Mouse (Mus musculus) heart, embryonic 16.5 days (tissue): ENCODE data around the gene Rsbn1. TPM values are rescaled to one million over a fixed set of nuclear protein-coding genes. Genes with fewer than 3 reads are reported as not detected.

Source experiments
- ATAC-seq: fragments of 200-750 bp; cut with Nextera tagmentation; replicated peaks from 2 replicates; pipeline ENCODE4 v1.8.0; 2017; ENCODE audit warnings: moderate number of reproducible peaks; ENCODE audit not compliant: insufficient read depth, low FRiP score; ENCODE audit errors: extremely low read depth
- H3K27ac ChIP-seq: fragments of 300-500 bp; sonication (generic); 2 replicates; pipeline ENCODE4 v1.5.1; 2014; ENCODE audit warnings: mild to moderate bottlenecking, low read length, control low read depth, moderate library complexity
- H3K27me3 ChIP-seq: fragments of 300-500 bp; sonication (generic); 2 replicates; pipeline ENCODE4 v1.6.1; 2014; ENCODE audit warnings: low read length, mixed read lengths; ENCODE audit not compliant: control insufficient read depth, insufficient read depth
- H3K36me3 ChIP-seq: fragments of 300-500 bp; sonication (generic); 2 replicates; pipeline ENCODE4 v1.6.1; 2014; ENCODE audit not compliant: control insufficient read depth, insufficient read depth
- H3K4me1 ChIP-seq: fragments of 300-500 bp; sonication (generic); 2 replicates; pipeline ENCODE4 v1.6.1; 2014; ENCODE audit warnings: low read length, mixed read lengths; ENCODE audit not compliant: control insufficient read depth, insufficient read depth
- H3K4me2 ChIP-seq: fragments of 300-500 bp; sonication (generic); 2 replicates; pipeline ENCODE4 v1.6.1; 2014; ENCODE audit warnings: low read depth, mild to moderate bottlenecking, control low read depth, low read length
- H3K4me3 ChIP-seq: fragments of 300-500 bp; sonication (generic); 2 replicates; pipeline ENCODE4 v1.5.1; 2014; ENCODE audit warnings: mild to moderate bottlenecking, control low read depth, low read length
- H3K9ac ChIP-seq: fragments of 300-500 bp; sonication (generic); 2 replicates; pipeline ENCODE4 v1.6.1; 2014; ENCODE audit warnings: low read length, control low read depth
- H3K9me3 ChIP-seq: fragments of 300-500 bp; sonication (generic); replicated peaks from 2 replicates; pipeline ENCODE4 v1.6.1; 2016; ENCODE audit warnings: low read length; ENCODE audit not compliant: control insufficient read depth
- WGBS: fragments of 180-500 bp; shearing (Covaris S2); extraction: QIAGEN DNeasy Blood & Tissue Kit; methylation state at CpG from one replicate; pipeline ENCODE4 v1.1.7; 2014; 5-methylcytosine and 5-hydroxymethylcytosine counted together
- polyA plus RNA-seq: library from polyadenylated mRNA; unstranded; fragments of >200 nt; fragmentation: Nextera tagmentation; extraction: Ambion mirVana; gene quantifications from 2 replicates; pipeline ENCODE4 v1.2.1, GENCODE M21; 2015

Gene Rsbn1
- polyA plus RNA-seq, 1 experiment from 2014 or later = 5.8 TPM

GRCm38 (mm10) chr3:104007479-104007878 is 93.6 kb downstream of the Rsbn1 start:
- ATAC-seq = no peak; the same call in 1 of the 2 replicates
- H3K36me3 ChIP-seq = peaks cover 32% of the 10 kb centered on the region
- 50% methylated on average over 8 of the region's 8 CpGs for WGBS

GRCm38 (mm10) chr3:104009924-104010662 is 96.2 kb downstream of the Rsbn1 start:
- ATAC-seq = no peak
- H3K27me3 ChIP-seq = no peaks in the 10 kb centered on the region
- no peak overlapping the region for H3K9ac ChIP-seq
- H3K27ac ChIP-seq = no peak overlapping the region
- H3K36me3 ChIP-seq = peaks cover 32% of the 10 kb centered on the region
- 85% methylated on average over 5 of the region's 5 CpGs for WGBS
- no peak overlapping the region for H3K4me3 ChIP-seq
- no peaks in the 10 kb centered on the region for H3K4me1 ChIP-seq
- H3K9me3 ChIP-seq = no peaks in the 10 kb centered on the region
- no peak overlapping the region for H3K4me2 ChIP-seq

More at GRCm38 (mm10) chr3:104007479-104007878, 93.6 kb downstream of the Rsbn1 start:
- no peaks in the 10 kb centered on the region for H3K4me1 ChIP-seq
- no peak overlapping the region for H3K9ac ChIP-seq
- no peak overlapping the region for H3K4me3 ChIP-seq
- H3K27ac ChIP-seq = no peak overlapping the region
- no peak overlapping the region for H3K4me2 ChIP-seq
- H3K9me3 ChIP-seq = no peaks in the 10 kb centered on the region
- H3K27me3 ChIP-seq = no peaks in the 10 kb centered on the region

GRCm38 (mm10) chr3:104011972-104012371 is 98.1 kb downstream of the Rsbn1 start:
- Histone ChIP-seq H3K36me3 (peaks cover 30% of the 10 kb centered on the region), H3K4me2 (no peak overlapping the region), H3K4me1 (no peaks in the 10 kb centered on the region), H3K9ac (no peak overlapping the region), H3K9me3 (no peaks in the 10 kb centered on the region), H3K4me3 (no peak overlapping the region), H3K27ac (no peak overlapping the region), H3K27me3 (no peaks in the 10 kb centered on the region)
- WGBS = 81% methylated on average over 2 of the region's 2 CpGs
- no peak for ATAC-seq

Other genes with a start within 250 kb of the Rsbn1 start
- 18.4 and 22.1 TPM in 2 replicates for gene Olfml3, start 176.1 kb upstream of the Rsbn1 start, polyA plus RNA-seq
- not detected in 2 replicates for gene Gm10964, start 174.8 kb upstream of the Rsbn1 start, polyA plus RNA-seq
- 10.8 and 11.6 TPM in 2 replicates for gene Hipk1, start 122.6 kb upstream of the Rsbn1 start, polyA plus RNA-seq
- gene Dclre1b, start 104.7 kb upstream of the Rsbn1 start, polyA plus RNA-seq = 17.1 and 18.7 TPM in 2 replicates
- 16.2 and 17.2 TPM in 2 replicates for gene Ap4b1, start 104.6 kb upstream of the Rsbn1 start, polyA plus RNA-seq
- gene Gm43064, start 104.5 kb upstream of the Rsbn1 start, polyA plus RNA-seq = 0.30 and 0.32 TPM in 2 replicates
- 0.43 TPM in 1 of 2 replicates, not detected in the other for gene Bcl2l15, start 81.5 kb upstream of the Rsbn1 start, polyA plus RNA-seq
- 3.3 and 6.7 TPM in 2 replicates for gene Ptpn22, start 54.3 kb upstream of the Rsbn1 start, polyA plus RNA-seq
- gene Phtf1, start 54.0 kb downstream of the Rsbn1 start, polyA plus RNA-seq = 14.7 and 15.3 TPM in 2 replicates